Mouse (Mus musculus): Measurements from ENCODE around the gene Slc22a14.

GRCm38 (mm10) chr9:119160689-119161088 lies 204.7 kb downstream of the Slc22a14 start:
- TF ChIP-seq CTCF (IDR thresholded peaks at IDR 0.05; ENCODE audit: insufficient read depth, low read depth, low read length) (no peak), POLR2A (IDR thresholded peaks at IDR 0.05; ENCODE audit: insufficient read depth, low read depth, low read length) (no peak)
